Comparison of ENCODE assay signal across 8 mouse cellular contexts in genomic region chr19:33223276-33223675, GRCm38 (mm10).
DNase-seq lines count a peak whose midpoint lies in the region; ATAC-seq lines count a peak whose summit lies in the region.

No protein-coding gene starts in this region.

- no peaks in the 10 kb centered on the region for H3K27me3 ChIP-seq in forebrain, embryonic 13.5 days

- intact Hi-C loops in left cerebral cortex, postnatal 4 days (cut with DNase I) = no loop called here
- intact Hi-C loops in heart, postnatal 14 days (cut with DNase I) = no loop called here
- intact Hi-C loops in left cerebral cortex, postnatal 36 days (cut with DNase I) = loop anchor here (10.0 kb wide), 1 partner anchor 268 kb away; no protein-coding TSS in a partner anchor

- H3K4me2 ChIP-seq in forebrain, embryonic 13.5 days = no peak overlapping the region

- no peaks in the 10 kb centered on the region for H3K9me3 ChIP-seq in forebrain, embryonic 13.5 days (replicated peaks)

- no peak overlapping the region for H3K4me3 ChIP-seq in forebrain, embryonic 13.5 days

- ATAC-seq in forebrain, embryonic 13.5 days = no peak

- DNase-seq in left cerebral cortex, postnatal 4 days = peak; percentile 32
- no peak for DNase-seq in left cerebral cortex, adult 8-10 months (ENCODE audit: low spot score in 2 of 2)
- peak; percentile 65 for DNase-seq in adrenal gland, adult 8-10 months
- DNase-seq in heart, postnatal 14 days = peak; percentile 36 to 52
- DNase-seq in lung, postnatal 25 days (ENCODE audit: low spot score) = peak; percentile 41
- no peak for DNase-seq in frontal cortex, postnatal 36 days (ENCODE audit: low spot score in 2 of 2)
- no peak for DNase-seq in left cerebral cortex, postnatal 36 days (ENCODE audit: low spot score in 2 of 2)

- 46% methylated on average over 6 of the region's 6 CpGs for WGBS in forebrain, embryonic 13.5 days

- H3K36me3 ChIP-seq in forebrain, embryonic 13.5 days (ENCODE audit: poor library complexity, severe bottlenecking) = no peaks in the 10 kb centered on the region

- H3K27ac ChIP-seq in forebrain, embryonic 13.5 days = no peak overlapping the region

- no peak overlapping the region for H3K9ac ChIP-seq in forebrain, embryonic 13.5 days

- peaks cover 14% of the 10 kb centered on the region for H3K4me1 ChIP-seq in forebrain, embryonic 13.5 days

Comparison
In these comparisons a context has a peak if more than half of its experiments do, and no peak if none do; other contexts are left out.
1. DNase-seq: peak in left cerebral cortex, postnatal 4 days (single experiment), adrenal gland, adult 8-10 months (single experiment), heart, postnatal 14 days (2 of 2) and lung, postnatal 25 days (single experiment); none in left cerebral cortex, adult 8-10 months (0 of 2), frontal cortex, postnatal 36 days (0 of 2) and left cerebral cortex, postnatal 36 days (0 of 2).